Mouse (Mus musculus) limb, embryonic 13.5 days (tissue): Measurements from ENCODE around the gene Wdr78. TPM values are rescaled to one million over a fixed set of nuclear protein-coding genes. Genes with fewer than 3 reads are reported as not detected.

Experiments used
- ATAC-seq: fragments of 200-750 bp; cut with Nextera tagmentation; 2 replicates; pipeline ENCODE4 v1.8.0; 2017; ENCODE audit warnings: low read depth, moderate number of reproducible peaks, moderate TSS enrichment; ENCODE audit not compliant: low FRiP score
- H3K27ac ChIP-seq: fragments of 300-500 bp; sonication (generic); 2 replicates; pipeline ENCODE4 v1.5.1; 2015; ENCODE audit warnings: inconsistent platforms, mild to moderate bottlenecking, moderate library complexity
- H3K27me3 ChIP-seq: fragments of 300-500 bp; sonication (generic); 2 replicates; pipeline ENCODE4 v1.6.1; 2015; ENCODE audit warnings: mild to moderate bottlenecking, inconsistent platforms
- H3K36me3 ChIP-seq: fragments of 300-500 bp; sonication (generic); 2 replicates; pipeline ENCODE4 v1.6.1; 2015; ENCODE audit warnings: inconsistent platforms, mild to moderate bottlenecking, moderate library complexity
- H3K4me1 ChIP-seq: fragments of 300-500 bp; sonication (generic); 2 replicates; pipeline ENCODE4 v1.6.1; 2015; ENCODE audit warnings: inconsistent platforms
- H3K4me2 ChIP-seq: fragments of 300-500 bp; sonication (generic); replicated peaks from 2 replicates; pipeline ENCODE4 v1.6.1; 2015; ENCODE audit warnings: inconsistent platforms, mild to moderate bottlenecking, moderate library complexity
- H3K4me3 ChIP-seq: fragments of 300-500 bp; sonication (generic); 2 replicates; pipeline ENCODE4 v1.5.1; 2015; ENCODE audit warnings: moderate library complexity, mild to moderate bottlenecking, inconsistent platforms
- H3K9ac ChIP-seq: fragments of 300-500 bp; sonication (generic); 2 replicates; pipeline ENCODE4 v1.6.1; 2015; ENCODE audit warnings: mild to moderate bottlenecking, inconsistent platforms
- H3K9me3 ChIP-seq: fragments of 300-500 bp; sonication (generic); 2 replicates; pipeline ENCODE4 v1.6.1; 2016; ENCODE audit warnings: inconsistent platforms
- WGBS: fragments of 180-500 bp; shearing (Covaris S2); methylation state at CpG from one replicate; pipeline ENCODE4 v1.1.7; 2015; 5-methylcytosine and 5-hydroxymethylcytosine counted together
- polyA plus RNA-seq: library from polyadenylated mRNA; unstranded; fragments of >200 nt; fragmentation: Nextera tagmentation; extraction: Ambion mirVana; gene quantifications from 2 replicates; pipeline ENCODE4 v1.2.1, GENCODE M21; 2015

The Wdr78 gene
- polyA plus RNA-seq, 1 experiment from 2014 or later, result 3.8 TPM

DNA sequence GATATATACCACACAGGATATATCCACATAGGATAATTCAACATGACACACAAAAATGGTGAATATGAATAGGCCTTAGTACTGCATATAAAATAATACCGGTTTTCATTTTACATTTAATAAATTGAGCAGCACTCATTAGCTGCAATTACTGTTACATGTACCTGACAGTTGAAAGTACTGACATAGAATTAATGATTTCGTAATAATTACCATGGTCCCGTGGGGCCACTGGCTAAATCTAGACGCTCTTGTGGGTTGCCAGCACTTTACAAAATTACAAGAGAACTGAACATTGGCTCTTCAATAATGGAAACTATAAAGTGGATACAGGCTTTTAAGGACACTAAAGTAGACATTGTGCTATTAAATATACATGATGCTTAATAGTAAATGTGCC lies 109.7 kb downstream of the Wdr78 start:
- no peak overlapping the region for H3K9ac ChIP-seq
- ATAC-seq, result no peak
- no peaks in the 10 kb centered on the region for H3K9me3 ChIP-seq
- 53% methylated on average over 4 of the region's 4 CpGs for WGBS
- no peak overlapping the region for H3K4me2 ChIP-seq
- H3K27me3 ChIP-seq, result no peaks in the 10 kb centered on the region
- H3K36me3 ChIP-seq, result no peaks in the 10 kb centered on the region
- no peak overlapping the region for H3K4me3 ChIP-seq
- H3K4me1 ChIP-seq, result peaks cover 46% of the 10 kb centered on the region
- H3K27ac ChIP-seq, result 0 out of 2 replicates have a peak overlapping the region, but pooled peaks have one; percentile 65

GRCm38 (mm10) chr4:102991685-102992084 lies 122.7 kb downstream of the Wdr78 start:
- Histone ChIP-seq H3K9ac (no peak overlapping the region), H3K27ac (no peak overlapping the region), H3K27me3 (no peaks in the 10 kb centered on the region), H3K4me3 (no peak overlapping the region), H3K36me3 (no peaks in the 10 kb centered on the region), H3K4me1 (peaks cover 12% of the 10 kb centered on the region), H3K4me2 (no peak overlapping the region), H3K9me3 (no peaks in the 10 kb centered on the region)
- ATAC-seq, result no peak
- WGBS, result 58% methylated on average over 3 of the region's 3 CpGs

DNA sequence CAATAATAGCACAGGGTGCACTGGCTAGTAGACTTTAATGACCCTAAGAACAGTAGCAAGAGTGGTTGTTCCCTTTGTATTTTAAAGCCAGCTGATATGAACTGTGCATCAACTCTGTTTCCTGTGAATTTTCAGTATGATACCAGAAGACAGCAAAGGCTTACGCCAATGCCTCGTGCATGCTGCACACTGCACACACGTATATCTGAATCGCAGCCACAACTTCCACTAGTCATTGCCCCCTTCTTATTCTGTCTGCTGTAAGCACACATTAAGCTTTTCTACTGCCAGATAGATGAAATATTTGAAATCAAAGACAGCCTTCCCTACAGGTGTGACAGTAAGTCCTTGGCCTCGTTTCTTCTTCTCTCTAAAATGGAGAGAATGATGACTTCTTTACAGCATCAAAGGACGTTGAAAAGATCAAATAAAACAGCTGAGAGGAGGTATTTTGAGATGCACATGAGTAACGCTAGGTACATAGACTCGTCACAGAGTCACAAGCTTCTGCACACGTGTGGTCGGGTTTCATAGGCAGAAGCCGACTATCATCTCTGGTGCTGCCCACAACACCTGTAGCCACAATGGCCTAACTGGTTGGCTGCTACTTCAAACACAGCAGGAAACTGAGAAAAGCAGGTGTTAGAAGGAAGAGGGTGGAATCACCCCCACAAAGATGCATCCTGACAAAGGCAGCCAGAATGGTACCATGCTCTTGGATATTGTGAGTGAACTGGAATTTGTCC lies 123.6 kb downstream of the Wdr78 start:
- Histone ChIP-seq H3K4me1 (peaks cover 12% of the 10 kb centered on the region), H3K9me3 (no peaks in the 10 kb centered on the region), H3K4me2 (no peak overlapping the region), H3K4me3 (no peak overlapping the region), H3K27me3 (no peaks in the 10 kb centered on the region), H3K27ac (no peak overlapping the region), H3K9ac (no peak overlapping the region), H3K36me3 (no peaks in the 10 kb centered on the region)
- WGBS, result 66% methylated on average over 11 of the region's 11 CpGs
- ATAC-seq, result no peak

GRCm38 (mm10) chr4:102990016-102990415 lies 124.3 kb downstream of the Wdr78 start:
- Histone ChIP-seq H3K4me2 (no peak overlapping the region), H3K27ac (no peak overlapping the region), H3K4me1 (peaks cover 12% of the 10 kb centered on the region), H3K36me3 (no peaks in the 10 kb centered on the region), H3K9me3 (no peaks in the 10 kb centered on the region), H3K27me3 (no peaks in the 10 kb centered on the region), H3K9ac (no peak overlapping the region), H3K4me3 (no peak overlapping the region)
- WGBS, result 79% methylated on average over 4 of the region's 4 CpGs
- no peak for ATAC-seq

DNA sequence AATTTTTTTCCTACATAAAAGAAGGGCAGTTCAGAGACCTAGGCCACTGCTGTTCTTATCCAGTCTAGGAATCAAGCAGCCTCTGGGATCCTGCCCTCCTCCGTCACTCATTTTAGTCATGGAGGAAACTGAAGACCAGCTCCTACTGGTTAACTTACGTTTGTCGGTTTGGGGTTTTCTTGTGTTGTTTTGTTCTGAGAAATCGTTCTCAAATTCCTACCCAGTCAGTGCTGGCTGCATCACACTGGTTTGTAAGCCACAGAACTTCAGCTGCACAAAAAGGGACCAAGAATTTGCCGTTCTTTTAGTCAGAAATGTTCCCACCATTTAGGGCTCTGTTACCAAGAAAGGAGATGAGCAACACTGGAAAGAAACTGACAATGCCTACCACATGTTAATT lies 125.0 kb downstream of the Wdr78 start:
- Histone ChIP-seq H3K4me3 (no peak overlapping the region), H3K9me3 (no peaks in the 10 kb centered on the region), H3K36me3 (no peaks in the 10 kb centered on the region), H3K27ac (no peak overlapping the region), H3K27me3 (no peaks in the 10 kb centered on the region), H3K9ac (no peak overlapping the region), H3K4me1 (peaks cover 12% of the 10 kb centered on the region), H3K4me2 (no peak overlapping the region)
- ATAC-seq, result no peak
- WGBS, result 81% methylated on average over 5 of the region's 5 CpGs

- 72% methylated on average over 6 of the region's 6 CpGs for WGBS
- no peak for ATAC-seq
Measured at GRCm38 (mm10) chr4:102988526-102988925, 125.8 kb downstream of the Wdr78 start.

More at GRCm38 (mm10) chr4:102988526-102988925, 125.8 kb downstream of the Wdr78 start:
- H3K4me2 ChIP-seq, result no peak overlapping the region
- no peaks in the 10 kb centered on the region for H3K36me3 ChIP-seq
- H3K27me3 ChIP-seq, result no peaks in the 10 kb centered on the region
- peaks cover 12% of the 10 kb centered on the region for H3K4me1 ChIP-seq
- H3K4me3 ChIP-seq, result no peak overlapping the region
- H3K9me3 ChIP-seq, result no peaks in the 10 kb centered on the region
- no peak overlapping the region for H3K9ac ChIP-seq
- no peak overlapping the region for H3K27ac ChIP-seq

Other genes with a start within 250 kb of the Wdr78 start
- gene Tctex1d1, start 135.9 kb downstream of the Wdr78 start, polyA plus RNA-seq, result 0.59 and 1.1 TPM in 2 replicates
- not detected in 2 replicates for gene Insl5, start 87.7 kb downstream of the Wdr78 start, polyA plus RNA-seq
- 53.1 and 59.0 TPM in 2 replicates for gene Mier1, start 165 bp downstream of the Wdr78 start, polyA plus RNA-seq
- 12.3 and 14.7 TPM in 2 replicates for gene Slc35d1, start 100.6 kb upstream of the Wdr78 start, polyA plus RNA-seq
- not detected in 2 replicates for gene 4921539E11Rik, start 176.3 kb upstream of the Wdr78 start, polyA plus RNA-seq
- gene Oma1, start 199.3 kb upstream of the Wdr78 start, polyA plus RNA-seq, result 16.6 and 17.2 TPM in 2 replicates